Mouse (Mus musculus) T-helper 17 cell (primary cell): ENCODE results near the gene Adprh.

Source experiments
- in situ Hi-C, 2 experiments: fragments of 300-600 bp; cut with MboI, MseI; formaldehyde crosslinking; loops; 1 replicate in 1 of 2; 2 replicates in 1 of 2; pipeline ENCODE4 v1.15.1; 2025; ENCODE audit warnings: high pct_unique_total_duplicates in 2 of 2

Gene Adprh

GRCm38 (mm10) chr16:38443721-38444464, 8.6 kb downstream of the Adprh start:
- in situ Hi-C loops: loop anchor here in 1 of 2 experiments (25.0 kb wide), 1 partner anchor 618 kb away; no protein-coding TSS in a partner anchor

GRCm38 (mm10) chr16:38442216-38442615, 10.3 kb downstream of the Adprh start:
- in situ Hi-C loops: loop anchor here in 1 of 2 experiments (25.0 kb wide), 1 partner anchor 620 kb away; no protein-coding TSS in a partner anchor

GRCm38 (mm10) chr16:38441611-38442010, 10.9 kb downstream of the Adprh start:
- in situ Hi-C loops: loop anchor here in 1 of 2 experiments (25.0 kb wide), 1 partner anchor 621 kb away; no protein-coding TSS in a partner anchor

- in situ Hi-C loops: loop anchor here in 1 of 2 experiments (25.0 kb wide), 1 partner anchor 622 kb away; no protein-coding TSS in a partner anchor
These were observed 12.1 kb downstream of the Adprh start for GRCm38 (mm10) chr16:38440403-38440802.

GRCm38 (mm10) chr16:38439190-38439589, 13.3 kb downstream of the Adprh start:
- in situ Hi-C loops: loop anchor here in 1 of 2 experiments (25.0 kb wide), 1 partner anchor 623 kb away; no protein-coding TSS in a partner anchor

- in situ Hi-C loops: loop anchor here in 1 of 2 experiments (25.0 kb wide), 1 partner anchor 628 kb away; no protein-coding TSS in a partner anchor
These were observed 18.2 kb downstream of the Adprh start for GRCm38 (mm10) chr16:38434295-38434795.

- in situ Hi-C loops: loop anchor here in 1 of 2 experiments (25.0 kb wide), 1 partner anchor 629 kb away; no protein-coding TSS in a partner anchor
These were observed 19.0 kb downstream of the Adprh start for GRCm38 (mm10) chr16:38433514-38433913.

DNA sequence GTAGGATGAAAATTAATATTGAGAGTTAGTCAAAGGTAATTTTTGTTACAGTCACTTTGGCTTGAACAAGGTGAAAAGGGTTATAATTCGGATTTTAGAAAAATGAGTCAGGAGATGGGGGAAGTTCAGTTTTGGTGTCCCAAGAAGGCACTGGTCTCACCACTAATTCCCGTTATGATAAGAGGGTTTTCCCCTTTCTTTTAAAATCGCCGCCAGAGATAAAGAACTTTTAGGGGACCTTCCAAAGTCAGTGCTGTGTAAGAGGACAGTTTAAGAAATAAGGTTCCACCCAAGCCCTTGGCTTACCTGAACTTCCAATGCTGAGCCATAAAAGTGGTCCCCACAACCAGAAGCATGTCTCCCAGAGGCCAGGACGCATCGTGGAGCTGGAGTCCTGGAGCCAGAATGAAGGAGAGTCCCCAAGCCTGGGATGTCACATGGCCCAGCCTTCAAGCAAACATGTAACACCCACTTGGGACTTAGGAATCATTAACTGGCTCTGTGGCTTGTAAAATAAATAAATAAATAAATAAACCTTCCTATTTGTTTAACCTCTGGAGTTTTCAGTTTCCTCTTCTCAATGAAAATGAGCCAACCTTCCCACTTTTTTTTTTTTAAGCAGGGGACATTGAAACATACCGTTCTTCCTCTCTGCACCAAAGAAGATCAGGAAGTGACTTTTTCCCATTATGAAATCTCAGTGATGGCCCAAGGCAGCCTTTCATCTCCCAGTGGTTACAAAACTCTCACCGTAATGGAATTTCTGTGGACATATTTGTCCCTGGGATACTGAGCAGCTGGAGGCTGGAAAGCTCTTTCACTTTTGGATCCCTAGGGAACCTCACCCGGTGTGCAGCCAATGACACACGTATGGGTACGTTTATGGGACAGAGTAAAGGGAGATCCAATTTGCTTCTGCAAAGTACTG, 19.7 kb downstream of the Adprh start, which contains the start of gene Pla1a:
TSS of gene Pla1a (minus strand) at position 648 of the 928 bp plus-strand sequence.
- in situ Hi-C loops: loop anchor here in 1 of 2 experiments (25.0 kb wide), 1 partner anchor 630 kb away; no protein-coding TSS in a partner anchor

GRCm38 (mm10) chr16:38431446-38432185, 20.9 kb downstream of the Adprh start:
- in situ Hi-C loops: loop anchor here in 1 of 2 experiments (25.0 kb wide), 1 partner anchor 631 kb away; no protein-coding TSS in a partner anchor

DNA sequence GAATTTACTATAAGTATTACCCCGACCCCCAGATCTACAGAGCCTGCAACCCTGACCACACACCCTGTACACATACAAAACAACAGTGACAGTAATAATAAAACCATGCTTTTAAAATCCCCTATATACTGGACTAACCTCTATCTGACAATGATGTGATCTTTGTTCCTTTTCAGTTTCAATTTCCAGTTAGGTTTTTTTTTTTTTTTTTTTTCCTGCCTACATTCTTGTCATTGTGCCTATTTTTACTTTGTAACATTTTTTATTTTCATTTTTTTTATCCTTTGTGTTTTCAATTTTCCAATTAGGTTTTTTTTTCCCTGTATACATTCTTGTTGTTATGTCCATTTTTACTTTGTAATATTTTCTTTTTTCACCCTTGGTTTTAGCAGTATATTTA, 26.7 kb downstream of the Adprh start:
- in situ Hi-C loops: loop anchor here in 1 of 2 experiments (25.0 kb wide), 1 partner anchor 637 kb away; no protein-coding TSS in a partner anchor

- in situ Hi-C loops: loop anchor here in 1 of 2 experiments (25.0 kb wide), 1 partner anchor 637 kb away; no protein-coding TSS in a partner anchor
These were observed 27.1 kb downstream of the Adprh start for GRCm38 (mm10) chr16:38425374-38425773.

- in situ Hi-C loops: no loop called here
These were observed 37.5 kb downstream of the Adprh start for GRCm38 (mm10) chr16:38414953-38415352.

GRCm38 (mm10) chr16:38408416-38408815, 44.1 kb downstream of the Adprh start:
- in situ Hi-C loops: no loop called here

GRCm38 (mm10) chr16:38407584-38407983, 44.9 kb downstream of the Adprh start:
- in situ Hi-C loops: no loop called here

DNA sequence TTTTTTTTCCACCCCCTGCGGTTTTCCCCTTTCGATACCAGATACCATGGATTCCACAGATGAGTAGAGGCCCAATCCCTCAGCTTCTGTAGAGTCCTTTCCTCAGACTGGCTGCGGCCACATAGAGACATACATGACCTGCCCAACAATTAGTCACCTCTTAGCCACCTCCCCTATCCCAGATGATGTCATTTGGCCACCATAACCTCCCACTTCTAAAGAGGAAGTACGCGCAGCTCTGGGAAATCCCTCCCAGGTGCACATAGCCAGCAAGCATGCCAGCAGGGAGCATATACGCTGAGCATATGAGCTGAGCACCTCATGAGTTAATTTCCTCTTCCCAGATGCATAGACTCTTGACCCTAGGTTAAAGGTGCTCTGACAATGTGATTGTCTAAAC, 45.8 kb downstream of the Adprh start:
- in situ Hi-C loops: no loop called here

DNA sequence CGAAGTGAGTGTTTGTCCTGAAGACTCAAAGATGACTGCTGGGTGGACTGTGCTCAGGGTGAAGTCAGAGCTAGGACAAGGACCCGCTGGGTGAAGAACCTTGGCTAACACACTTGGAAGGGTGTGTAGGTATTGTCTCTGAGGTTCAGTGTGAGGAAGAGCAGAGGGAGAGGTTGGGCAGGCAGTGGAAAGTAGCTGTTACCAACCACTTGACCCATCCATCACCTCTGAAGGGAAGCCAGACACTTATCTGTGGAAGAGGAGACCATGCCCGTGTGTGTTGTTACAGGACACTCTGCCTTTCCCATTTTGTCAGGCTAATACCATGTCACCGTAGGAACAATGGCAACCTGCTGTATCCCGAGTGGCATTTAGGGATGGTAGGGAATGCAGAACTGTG, 46.2 kb downstream of the Adprh start:
- in situ Hi-C loops: no loop called here

DNA sequence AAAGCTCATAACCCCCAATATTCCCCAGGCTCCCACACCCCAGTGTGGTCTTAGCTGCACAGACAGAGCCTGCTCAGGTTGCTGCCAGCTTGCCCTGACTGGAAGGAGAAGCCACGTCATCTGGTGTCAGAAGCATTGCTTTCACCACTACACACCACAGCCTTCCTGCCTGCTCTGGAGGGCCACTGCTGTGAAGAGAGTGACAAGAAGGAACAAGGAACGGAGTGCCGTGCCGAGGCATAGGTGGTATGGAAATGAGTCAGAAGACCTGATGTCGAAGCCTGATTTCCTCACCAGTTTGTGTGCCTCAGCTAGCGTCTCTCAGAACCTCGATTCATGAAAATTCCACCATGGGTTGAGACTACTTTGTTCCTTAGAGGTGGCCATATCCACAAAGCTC, 48.9 kb downstream of the Adprh start:
- in situ Hi-C loops: no loop called here

- in situ Hi-C loops: no loop called here
These were observed 51.0 kb downstream of the Adprh start for GRCm38 (mm10) chr16:38401468-38401867.

GRCm38 (mm10) chr16:38400311-38400960, 52.1 kb downstream of the Adprh start:
- in situ Hi-C loops: no loop called here
